Mouse (Mus musculus) T-helper 1 cell (primary cell): ENCODE results near the gene Wwox.

Experiments used
- in situ Hi-C: fragments of 300-600 bp; cut with MboI, MseI; formaldehyde crosslinking; loops from one replicate; pipeline ENCODE4 v1.15.1; 2025; ENCODE audit warnings: high pct_unique_total_duplicates

The Wwox gene

DNA sequence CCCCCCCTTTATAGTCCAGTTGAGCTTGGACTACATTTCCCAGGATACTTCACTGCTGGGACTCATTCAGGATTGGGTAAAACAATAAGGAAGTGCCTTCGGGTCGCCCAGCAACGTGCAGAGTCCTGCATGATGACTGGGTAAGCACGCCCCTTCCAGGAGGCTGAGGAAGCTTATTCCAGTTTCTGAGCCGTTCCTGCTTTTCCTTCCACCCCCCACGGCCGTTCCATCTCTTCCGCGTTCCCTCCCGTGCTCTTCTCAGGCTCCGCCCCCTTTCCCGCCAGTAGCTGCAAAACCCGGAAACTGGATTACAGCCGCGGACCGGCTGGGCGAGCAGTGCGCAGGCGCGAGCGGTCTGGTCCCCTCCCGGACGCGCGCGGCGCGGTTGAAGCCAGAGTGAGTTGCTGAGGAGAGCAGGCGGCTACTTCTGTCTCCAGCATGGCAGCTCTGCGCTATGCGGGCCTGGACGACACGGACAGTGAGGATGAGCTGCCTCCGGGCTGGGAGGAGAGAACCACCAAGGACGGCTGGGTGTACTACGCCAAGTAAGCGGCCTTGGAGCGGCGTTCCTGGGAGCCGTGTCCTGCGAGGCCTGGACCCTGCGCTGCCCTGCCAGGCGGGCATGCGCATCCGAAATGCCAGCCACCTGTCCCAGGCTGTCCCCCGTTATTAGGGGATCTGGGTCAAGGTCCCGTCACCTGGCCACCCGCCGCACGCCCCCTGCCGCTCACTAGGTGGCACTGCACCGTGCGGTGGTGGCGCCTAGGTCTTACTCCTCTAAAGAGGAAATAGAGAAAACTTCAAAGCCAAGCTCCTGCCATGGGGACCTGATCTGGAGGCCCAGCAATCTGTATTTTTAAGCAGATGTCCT, at the start of gene Wwox:
Wwox (plus strand) TSS at position 322 of the 871 bp plus-strand sequence.
- in situ Hi-C loops = loop anchor here (10.0 kb wide), 2 partner anchors 765 to 785 kb away; no protein-coding TSS in a partner anchor

DNA sequence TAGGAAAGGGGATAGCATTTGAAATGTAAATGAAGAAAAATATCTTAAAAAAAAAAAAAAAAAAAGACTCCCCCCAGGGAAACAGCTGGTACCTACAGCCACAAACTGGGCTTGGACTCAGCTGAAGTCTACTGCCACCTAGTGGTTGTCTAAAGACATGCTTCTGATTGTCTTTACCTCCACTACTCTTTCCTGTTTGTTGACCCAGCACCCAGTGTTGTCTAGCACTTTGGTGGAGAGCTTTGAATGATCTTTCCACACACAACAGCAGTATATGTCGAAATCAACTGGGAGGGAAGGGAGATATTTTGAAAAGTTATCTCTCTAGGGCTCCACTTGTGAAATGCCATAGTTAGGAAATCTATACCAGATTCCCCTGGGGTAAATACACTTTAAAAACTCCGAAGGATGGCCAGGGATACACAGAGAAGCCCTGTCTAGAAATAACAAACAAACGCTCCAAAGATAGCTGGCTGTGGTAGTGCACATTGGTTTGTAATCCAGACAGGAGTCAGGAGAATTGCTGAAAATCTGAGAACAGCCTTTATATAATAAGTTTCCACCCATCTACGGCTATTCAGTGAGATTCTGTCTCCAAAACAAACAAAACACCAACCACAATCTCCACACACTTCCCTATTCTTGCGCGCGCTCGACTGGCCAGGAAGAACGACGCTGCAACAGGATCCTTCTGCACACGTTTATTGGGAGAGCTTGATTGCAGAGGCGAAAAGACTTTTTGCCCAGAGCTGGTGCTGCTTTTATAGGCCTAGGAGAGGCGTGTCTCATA, 48.8 kb upstream of the Wwox start:
- in situ Hi-C loops = no loop called here

DNA sequence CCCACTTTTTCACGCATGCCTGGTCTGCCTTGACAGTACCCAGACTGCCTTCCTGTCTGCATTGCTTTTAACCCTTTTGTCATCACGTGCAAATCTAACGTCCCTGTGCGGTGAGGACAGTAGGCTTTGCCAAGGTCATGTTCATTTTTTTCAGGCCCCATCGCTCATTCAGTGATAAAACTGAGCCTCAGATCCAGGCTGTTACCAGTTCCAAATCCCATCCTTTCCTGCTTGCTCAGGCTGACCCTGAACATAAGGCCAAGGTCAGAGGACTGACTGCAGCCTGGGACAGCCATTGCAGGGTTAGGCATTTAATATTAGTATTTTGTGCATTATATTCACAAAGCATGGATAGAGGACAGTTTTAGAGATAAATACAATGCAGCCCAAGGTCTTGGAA, 41.1 kb upstream of the Wwox start:
- in situ Hi-C loops = no loop called here

DNA sequence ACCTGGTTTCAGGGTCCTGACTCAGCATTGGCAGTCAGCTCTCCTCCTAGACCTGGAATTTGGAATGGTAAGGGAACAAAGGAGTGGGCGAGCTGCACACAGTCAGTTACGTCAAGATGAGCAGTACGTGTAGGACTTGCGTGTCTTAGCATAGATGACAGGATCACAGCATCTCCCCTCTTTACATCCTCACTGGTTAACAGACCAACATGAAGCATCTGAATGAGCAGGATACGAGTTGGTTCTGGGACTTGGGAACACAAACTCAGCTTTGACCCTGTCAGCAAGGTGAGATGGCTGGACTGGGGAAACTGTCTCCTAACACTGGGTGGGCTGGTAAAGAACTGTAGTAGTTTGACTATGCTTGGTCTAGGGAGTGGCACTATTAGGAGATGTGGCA, 40.2 kb upstream of the Wwox start:
- in situ Hi-C loops = no loop called here

DNA sequence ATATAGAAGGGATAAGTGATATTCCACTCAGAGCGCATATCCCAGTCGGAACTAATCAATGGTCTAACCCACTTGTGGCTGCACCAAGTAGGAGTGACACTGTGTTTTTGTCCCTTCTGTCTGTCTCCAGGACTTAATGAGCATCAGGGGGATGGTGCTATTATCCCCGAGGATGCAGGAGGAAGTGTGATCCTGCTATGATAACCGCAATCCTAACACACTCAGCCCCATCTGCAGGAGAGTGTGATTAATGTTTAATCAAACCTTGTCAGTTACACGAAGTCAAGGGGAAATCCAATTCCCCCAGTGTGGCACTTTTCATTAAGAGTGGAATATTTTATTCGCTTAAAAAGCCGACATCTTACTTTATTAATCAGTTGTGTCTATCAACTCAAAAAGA, 37.8 kb upstream of the Wwox start:
- in situ Hi-C loops = no loop called here

DNA sequence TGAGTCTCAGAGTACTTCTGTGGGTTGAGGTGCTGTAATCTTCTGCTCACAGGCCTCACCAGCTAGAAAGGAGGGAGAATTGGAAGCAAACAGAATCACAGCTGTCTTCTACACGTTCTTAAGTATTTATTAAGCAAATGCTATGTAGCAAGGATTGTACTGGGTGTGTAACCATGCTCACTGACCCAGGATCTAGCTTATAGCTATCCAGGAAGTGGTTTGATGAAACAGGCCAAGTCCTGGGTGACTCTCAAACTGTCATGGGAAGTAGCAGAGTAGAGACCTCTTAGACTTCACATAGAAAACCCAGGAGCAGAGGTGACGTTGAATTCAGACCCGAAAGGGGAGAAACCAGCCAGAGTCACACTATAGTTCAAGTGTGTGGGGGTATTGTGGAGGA, 28.0 kb upstream of the Wwox start:
- in situ Hi-C loops = no loop called here

DNA sequence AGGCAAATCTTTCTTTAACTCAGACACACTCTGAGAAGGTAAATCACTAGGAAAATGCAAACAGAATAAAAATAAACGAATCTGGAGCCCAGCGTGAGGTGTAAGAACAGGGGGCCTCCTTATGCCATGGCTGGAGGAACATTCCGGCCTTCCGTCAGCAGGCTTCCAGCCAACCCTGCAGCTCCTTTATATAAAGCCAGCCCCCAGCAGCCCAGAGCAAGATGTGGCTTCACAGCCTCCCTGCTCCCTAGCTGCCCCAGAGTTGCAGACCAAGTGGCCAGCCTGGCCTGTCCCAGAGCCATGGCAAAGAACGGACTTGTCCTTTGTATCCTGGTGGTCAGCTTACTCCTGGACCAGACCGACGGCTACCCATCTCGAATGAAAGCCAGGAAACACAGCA, 21.7 kb upstream of the Wwox start, which contains the start of gene Clec3a:
Clec3a (plus strand) TSS at position 301 of the 400 bp plus-strand sequence.
- in situ Hi-C loops = no loop called here

DNA sequence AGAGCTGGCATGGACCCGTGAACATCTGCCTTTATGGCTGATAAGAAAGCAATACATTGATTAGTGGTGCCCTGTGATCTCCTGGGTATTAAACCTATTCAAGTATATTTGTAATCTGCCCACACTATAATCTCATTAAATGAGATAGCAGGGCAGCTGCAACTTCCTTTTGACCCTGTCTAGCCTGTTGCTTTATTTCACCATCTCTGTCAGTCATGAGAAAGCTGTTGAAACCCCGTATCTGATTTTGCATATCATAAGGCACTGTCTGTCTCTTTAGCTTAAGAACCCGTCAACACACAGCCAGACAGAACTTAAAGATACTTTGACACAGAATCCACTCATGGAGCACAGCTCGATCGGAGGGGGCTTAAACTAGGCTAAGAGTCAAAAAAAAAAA, 21.0 kb upstream of the Wwox start:
- in situ Hi-C loops = no loop called here

DNA sequence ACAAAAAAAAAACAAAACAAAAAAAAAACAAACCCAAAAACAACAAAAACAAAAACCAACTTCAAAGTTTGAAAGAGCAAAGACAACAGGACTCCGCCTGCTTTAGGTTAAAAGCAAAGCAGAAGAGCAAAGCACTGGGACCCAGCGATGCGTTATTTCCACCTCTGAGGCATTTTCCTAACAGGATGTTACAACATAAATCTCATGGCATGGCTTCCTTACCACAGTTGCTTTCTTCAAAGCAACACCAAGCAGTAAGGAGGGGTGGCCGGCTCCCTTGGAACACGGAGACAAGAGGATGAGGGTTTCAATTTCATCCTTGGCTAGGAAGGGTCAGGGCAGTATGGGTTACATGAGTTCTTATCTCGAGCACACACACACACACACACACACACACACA, 20.6 kb upstream of the Wwox start:
- in situ Hi-C loops = no loop called here

DNA sequence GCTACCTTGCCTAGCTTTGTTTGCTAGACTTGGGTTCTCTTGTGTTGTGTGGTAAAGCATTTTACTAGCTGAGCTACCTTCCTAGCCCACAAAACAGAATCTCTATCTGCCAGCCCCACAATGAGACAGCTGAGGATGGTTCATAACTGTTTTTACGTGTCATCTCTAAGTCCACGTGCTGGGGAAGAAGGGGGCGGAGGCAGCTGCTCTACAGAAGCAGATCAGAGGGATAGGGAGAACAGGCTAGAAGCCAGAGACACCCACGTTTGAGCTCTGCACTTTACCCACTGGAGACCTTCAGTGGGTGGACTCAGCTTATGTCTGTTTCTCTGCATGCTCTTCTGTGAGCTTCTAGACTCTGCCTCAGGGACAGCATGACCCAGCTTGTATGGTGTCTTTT, 17.9 kb upstream of the Wwox start:
- in situ Hi-C loops = loop anchor here (10.0 kb wide), 1 partner anchor 57 kb away; no protein-coding TSS in a partner anchor

DNA sequence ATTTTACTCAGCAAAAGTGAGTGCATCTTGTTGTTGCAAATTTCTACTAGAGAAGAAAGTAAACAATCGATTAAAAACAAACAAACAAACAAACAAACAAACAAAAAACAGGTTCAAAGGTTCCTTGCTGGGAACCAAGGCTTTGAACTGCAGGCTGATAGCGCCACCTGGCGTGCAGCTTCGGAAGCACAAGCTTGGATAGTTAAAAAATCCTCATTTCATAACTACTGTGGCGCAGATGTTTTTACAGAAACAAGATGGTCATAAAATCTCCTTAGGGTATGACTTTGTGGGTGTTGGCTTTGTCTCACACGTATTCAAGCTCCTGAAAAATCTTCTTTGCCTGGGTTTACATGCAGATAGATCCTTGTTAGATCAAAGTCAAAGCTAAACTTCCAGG, 1.2 kb upstream of the Wwox start:
- in situ Hi-C loops = loop anchor here (10.0 kb wide), 1 partner anchor 763 kb away; no protein-coding TSS in a partner anchor

DNA sequence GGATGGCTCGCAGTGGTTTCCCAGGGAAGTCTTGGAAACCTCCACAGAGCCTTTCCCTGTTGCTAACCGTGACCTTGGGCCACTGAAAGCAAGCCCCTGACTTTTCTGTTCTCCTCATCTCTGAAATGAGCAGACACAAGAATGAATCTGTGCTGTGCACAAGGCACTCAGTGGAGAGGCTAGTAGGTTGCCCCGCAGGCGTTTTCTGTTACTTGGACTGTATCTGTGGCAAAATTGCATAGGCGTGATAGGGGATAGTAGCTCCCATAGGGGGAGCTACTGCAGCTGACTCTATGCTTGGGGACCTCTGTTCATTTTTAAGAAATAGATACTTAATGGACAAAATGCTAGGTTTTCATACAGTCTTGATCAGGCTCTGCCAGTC, 742 bp downstream of the Wwox start:
- in situ Hi-C loops = loop anchor here (10.0 kb wide), 1 partner anchor 785 kb away; no protein-coding TSS in a partner anchor

DNA sequence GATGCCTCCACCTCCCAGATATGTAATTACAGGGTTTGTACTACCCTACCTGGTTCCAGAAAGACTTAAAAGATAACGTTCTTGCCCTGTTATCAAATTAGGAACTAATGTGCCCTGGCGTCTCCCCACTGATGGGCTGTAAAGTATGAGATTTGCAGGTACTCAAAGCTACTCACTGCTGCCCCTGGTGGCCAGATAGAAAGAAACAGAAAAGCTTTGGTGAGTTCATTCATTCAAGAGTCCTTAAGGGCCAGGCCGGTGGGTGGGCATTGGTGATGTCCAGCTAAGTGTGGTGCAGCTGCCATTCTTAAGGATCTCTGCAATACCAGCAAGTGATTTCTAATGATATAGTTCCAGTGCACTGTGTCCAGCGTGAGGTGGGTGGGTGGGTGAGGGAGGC, 2.2 kb downstream of the Wwox start:
- in situ Hi-C loops = loop anchor here (10.0 kb wide), 1 partner anchor 787 kb away; no protein-coding TSS in a partner anchor

DNA sequence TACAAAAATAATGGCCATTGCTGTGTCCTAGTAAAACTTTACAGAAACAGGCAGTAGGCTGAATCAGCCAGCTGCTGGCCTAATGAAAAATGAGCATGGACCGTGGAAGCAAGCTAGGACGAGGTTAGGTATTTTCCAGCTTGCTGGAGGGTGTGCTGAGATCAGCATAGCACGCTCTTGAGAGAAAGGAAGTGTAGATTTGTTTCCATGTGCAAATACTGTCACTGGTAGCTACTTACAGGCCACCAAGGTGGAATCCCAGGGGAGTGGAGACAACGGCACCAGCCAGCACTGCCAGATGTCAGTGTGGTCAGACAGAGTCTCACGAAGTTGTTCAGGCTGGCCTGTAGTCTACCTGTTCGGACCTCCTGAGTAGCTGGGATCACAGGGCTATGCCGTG, 7.4 kb downstream of the Wwox start:
- in situ Hi-C loops = loop anchor here (10.0 kb wide), 1 partner anchor 792 kb away; no protein-coding TSS in a partner anchor

DNA sequence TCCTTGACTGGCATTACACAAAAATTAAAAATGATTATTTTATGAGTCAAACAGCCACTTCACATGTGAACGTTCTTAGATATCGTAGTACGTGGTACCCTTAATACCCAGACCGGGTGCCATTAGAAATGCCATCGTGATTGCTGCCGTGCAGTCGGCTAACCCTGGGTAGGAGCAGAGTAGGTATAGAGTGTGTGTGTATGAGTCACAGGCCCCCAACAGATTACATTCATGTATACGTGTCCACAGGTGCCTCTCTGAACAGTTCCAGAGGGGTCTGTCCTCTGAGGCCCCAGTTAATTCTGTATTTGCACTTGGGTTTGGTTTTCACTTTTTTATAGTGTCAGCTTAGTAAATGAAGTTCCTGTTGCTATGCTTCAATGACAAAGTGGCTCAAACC, 12.8 kb downstream of the Wwox start:
- in situ Hi-C loops = loop anchor here (10.0 kb wide), 1 partner anchor 1263 kb away; no protein-coding TSS in a partner anchor

DNA sequence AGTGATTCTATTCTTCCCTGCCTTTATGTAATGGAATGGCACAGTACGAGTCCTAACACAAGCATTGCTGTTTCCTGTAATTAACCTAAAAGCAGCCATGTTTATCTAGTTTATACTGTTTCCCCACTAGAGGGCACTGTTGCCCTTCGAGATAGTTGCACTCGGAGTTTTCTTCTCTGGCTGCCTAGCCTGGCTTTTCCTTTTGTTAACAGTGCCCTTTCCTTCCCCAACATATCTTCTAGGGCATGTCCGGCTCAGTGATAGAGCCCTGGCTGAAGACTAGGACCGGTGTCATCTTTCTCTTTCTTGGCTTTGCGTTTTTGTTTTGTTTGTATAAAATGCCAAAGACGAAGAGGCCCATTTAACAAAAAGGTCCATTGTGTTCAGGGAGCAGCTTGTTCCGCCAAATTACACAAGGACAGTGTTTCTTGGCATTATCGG, 13.3 kb downstream of the Wwox start:
- in situ Hi-C loops = loop anchor here (10.0 kb wide), 1 partner anchor 1262 kb away; no protein-coding TSS in a partner anchor

DNA sequence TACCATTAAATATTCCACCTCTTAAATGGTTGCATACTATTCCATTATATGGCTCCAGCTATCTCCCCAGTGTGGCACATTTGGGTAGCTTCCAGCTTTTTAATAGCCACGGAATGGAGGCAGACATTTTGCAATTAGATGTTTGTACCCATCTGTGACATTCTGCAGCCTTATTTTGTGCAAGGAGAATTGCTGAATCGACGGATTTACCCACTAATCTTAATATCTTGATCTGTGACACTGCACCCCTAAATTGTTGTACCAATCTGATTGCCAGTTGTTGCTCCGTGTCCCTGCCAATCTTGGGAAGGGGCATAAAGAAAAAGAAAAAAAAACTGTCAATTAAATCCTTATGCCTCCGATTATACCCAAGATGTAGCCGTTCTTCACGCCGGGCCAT, 15.8 kb downstream of the Wwox start:
- in situ Hi-C loops = loop anchor here (10.0 kb wide), 1 partner anchor 1259 kb away; no protein-coding TSS in a partner anchor

DNA sequence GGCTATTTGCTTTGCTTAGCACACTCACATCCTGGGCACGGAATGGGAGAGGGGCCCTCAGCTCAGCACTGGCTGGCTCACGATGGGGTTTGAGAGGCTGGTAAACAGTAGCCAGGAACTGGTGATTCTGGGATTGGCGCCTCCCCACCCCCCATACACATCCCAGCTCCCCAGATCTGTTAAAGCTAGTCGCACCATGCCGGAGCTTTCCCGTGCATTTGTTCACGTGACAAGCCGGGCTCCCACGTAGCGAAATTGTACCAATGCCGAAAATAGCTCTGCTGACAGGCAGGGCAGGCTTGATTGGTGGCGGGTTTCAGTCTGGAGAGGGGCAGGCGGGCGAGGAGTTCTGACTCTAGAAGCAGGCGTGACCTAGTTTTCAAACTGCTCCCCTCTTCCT, 16.5 kb downstream of the Wwox start:
- in situ Hi-C loops = loop anchor here (10.0 kb wide), 1 partner anchor 1259 kb away; no protein-coding TSS in a partner anchor

DNA sequence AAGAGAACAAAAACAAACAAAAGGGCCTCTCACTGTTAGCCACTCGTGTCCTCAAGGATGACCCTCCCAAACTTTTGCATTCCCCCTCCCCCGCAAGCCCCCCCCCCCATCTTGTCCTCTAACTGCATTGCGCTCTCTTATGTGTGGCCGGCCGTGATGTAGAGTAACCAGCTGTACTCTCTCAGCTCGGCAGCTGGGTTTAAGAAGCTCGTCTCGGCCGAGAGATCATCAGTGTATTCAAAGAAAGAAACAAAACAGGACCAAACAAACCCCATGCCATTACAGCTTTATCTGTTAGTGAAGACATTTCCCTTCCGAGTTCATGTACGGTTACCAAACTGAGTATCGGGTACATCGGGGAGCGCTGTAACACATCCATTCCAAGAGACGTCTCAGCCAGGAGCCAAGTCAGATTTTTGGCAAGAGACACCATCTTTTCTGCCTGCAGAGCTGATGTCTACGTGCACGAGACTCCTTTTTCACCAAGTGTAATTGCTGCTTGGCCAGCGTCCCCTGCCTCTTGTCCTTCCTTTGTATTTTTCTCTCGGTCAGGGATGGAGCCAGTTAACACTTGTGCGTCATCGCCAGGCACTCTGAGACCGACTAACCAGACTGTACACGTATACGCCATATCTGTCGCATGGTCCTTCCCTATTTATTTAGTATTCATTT, 18.8 kb downstream of the Wwox start:
- in situ Hi-C loops = loop anchor here (10.0 kb wide), 1 partner anchor 1257 kb away; no protein-coding TSS in a partner anchor

DNA sequence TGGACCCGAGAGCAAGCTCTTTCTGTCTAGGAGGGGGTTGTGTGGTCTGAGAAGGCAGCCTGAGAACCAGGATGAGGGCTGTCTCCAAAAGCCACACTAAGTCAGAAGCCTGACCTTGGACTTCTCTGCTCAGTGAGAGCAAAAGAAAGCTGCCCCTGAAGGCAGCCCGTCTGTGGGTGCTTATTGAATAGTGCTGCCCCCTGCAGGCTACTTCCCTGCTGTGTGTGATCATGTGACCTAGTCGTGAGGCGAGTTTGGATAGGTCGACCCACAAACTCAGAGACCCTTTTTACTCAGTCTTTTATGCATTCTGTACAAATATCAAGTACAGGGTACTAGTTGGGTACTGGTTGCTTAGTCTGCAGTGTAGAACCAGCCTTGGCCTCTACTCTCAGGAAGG, 21.1 kb downstream of the Wwox start:
- in situ Hi-C loops = no loop called here

DNA sequence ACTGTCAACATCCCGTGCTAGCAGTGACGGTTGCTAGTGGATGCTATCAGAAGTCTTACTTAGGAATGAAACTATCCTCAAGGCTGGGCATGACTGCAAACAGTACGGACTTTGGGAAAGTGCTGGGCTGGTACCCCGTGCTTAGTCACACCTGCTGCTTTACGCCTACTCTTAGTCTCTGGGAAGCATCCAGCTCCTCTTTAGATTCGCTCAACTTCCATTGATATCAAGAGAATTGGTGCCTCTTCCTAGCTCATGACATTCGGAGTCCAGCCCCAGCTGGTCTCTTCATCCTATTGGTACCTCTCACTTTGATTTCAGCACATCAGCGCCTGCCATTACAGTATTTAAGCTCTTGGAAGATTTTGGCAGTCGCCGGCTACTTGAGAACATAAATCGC, 23.1 kb downstream of the Wwox start:
- in situ Hi-C loops = no loop called here
